Mouse (Mus musculus): ENCODE data around the gene Flot1. TPM values are rescaled to one million over a fixed set of nuclear protein-coding genes. Genes with fewer than 3 reads are reported as not detected.
"Not testable (repeated sequence)": the region's sequence is repeated elsewhere in the genome, so short reads cannot be mapped to it uniquely, and the experiment has no call there.

The Flot1 gene
- total and polyA plus RNA-seq, 2 experiments, result 18.0 to 26.7 TPM

GRCm38 (mm10) chr17:35838122-35838544, 15.1 kb downstream of the Flot1 start, which contains the start of gene Tubb5:
Tubb5 (minus strand) TSS chr17:35838306.
- H3K27ac ChIP-seq (replicated peaks; ENCODE audit: insufficient read depth, low read depth, low read length), result peak within 1 kb of the TSS; percentile 73
- H3K27me3 ChIP-seq (ENCODE audit: control insufficient read depth, insufficient read depth, low read length), result no peaks in the 10 kb centered on the region
- peak within 1 kb of the TSS; percentile 71 for H3K9ac ChIP-seq (ENCODE audit: low read depth, low read length)
- peak within 1 kb of the TSS; percentile 90 for H3K4me3 ChIP-seq (ENCODE audit: insufficient read depth, low read depth, low read length)
- WGBS, result 1% methylated on average over 29 of the region's 29 CpGs
- no peaks in the 10 kb centered on the region for H3K36me3 ChIP-seq (ENCODE audit: control insufficient read depth, insufficient read depth, low read length)
- no peak for TF ChIP-seq CTCF (IDR thresholded peaks at IDR 0.05; ENCODE audit: low read depth, low read length)
- TF ChIP-seq POLR2A (IDR thresholded peaks at IDR 0.05; ENCODE audit: extremely low read depth, insufficient read depth, low read length), result peak; percentile 88
- DNase-seq (ENCODE audit: extremely low read depth, low read depth, low spot score), result peak; percentile 90
- no peaks in the 10 kb centered on the region for H3K79me2 ChIP-seq (ENCODE audit: control insufficient read depth, insufficient read depth, low read length)
- peaks cover 18% of the 10 kb centered on the region for H3K4me1 ChIP-seq (ENCODE audit: control insufficient read depth, insufficient read depth, low read length)

- TF ChIP-seq POLR2A (IDR thresholded peaks at IDR 0.05; ENCODE audit: extremely low read depth, insufficient read depth, low read length), result no peak
- no peak for TF ChIP-seq CTCF (IDR thresholded peaks at IDR 0.05; ENCODE audit: low read depth, low read length)
- H3K27ac ChIP-seq (replicated peaks; ENCODE audit: insufficient read depth, low read depth, low read length), result no peak overlapping the region
- no peaks in the 10 kb centered on the region for H3K36me3 ChIP-seq (ENCODE audit: control insufficient read depth, insufficient read depth, low read length)
- H3K4me1 ChIP-seq (ENCODE audit: control insufficient read depth, insufficient read depth, low read length), result peaks cover 18% of the 10 kb centered on the region
- WGBS, result 19% methylated on average over 5 of the region's 5 CpGs
- no peaks in the 10 kb centered on the region for H3K27me3 ChIP-seq (ENCODE audit: control insufficient read depth, insufficient read depth, low read length)
- H3K4me3 ChIP-seq (ENCODE audit: insufficient read depth, low read depth, low read length), result no peak overlapping the region
- no peak for DNase-seq (ENCODE audit: extremely low read depth, low read depth, low spot score)
- H3K79me2 ChIP-seq (ENCODE audit: control insufficient read depth, insufficient read depth, low read length), result no peaks in the 10 kb centered on the region
- no peak overlapping the region for H3K9ac ChIP-seq (ENCODE audit: low read depth, low read length)
These were observed 15.5 kb downstream of the Flot1 start for GRCm38 (mm10) chr17:35838570-35838969.

- H3K4me3 ChIP-seq (ENCODE audit: insufficient read depth, low read depth, low read length); H3K79me2 ChIP-seq (ENCODE audit: control insufficient read depth, insufficient read depth, low read length); H3K36me3 ChIP-seq (ENCODE audit: control insufficient read depth, insufficient read depth, low read length); H3K27ac ChIP-seq (replicated peaks; ENCODE audit: insufficient read depth, low read depth, low read length); DNase-seq (ENCODE audit: extremely low read depth, low read depth, low spot score); H3K27me3 ChIP-seq (ENCODE audit: control insufficient read depth, insufficient read depth, low read length); H3K9ac ChIP-seq (ENCODE audit: low read depth, low read length): not testable (repeated sequence)
- peaks cover 18% of the 10 kb centered on the region for H3K4me1 ChIP-seq (ENCODE audit: control insufficient read depth, insufficient read depth, low read length)
- 85% methylated on average over 3 of the region's 3 CpGs for WGBS
These were observed 16.0 kb downstream of the Flot1 start for GRCm38 (mm10) chr17:35839002-35839401.

GRCm38 (mm10) chr17:35840561-35840960, 17.5 kb downstream of the Flot1 start:
- TF ChIP-seq POLR2A (IDR thresholded peaks at IDR 0.05; ENCODE audit: extremely low read depth, insufficient read depth, low read length), result no peak
- TF ChIP-seq CTCF (IDR thresholded peaks at IDR 0.05; ENCODE audit: low read depth, low read length), result no peak
- no peaks in the 10 kb centered on the region; the same call in 1 of the 2 replicates for H3K36me3 ChIP-seq (ENCODE audit: control insufficient read depth, insufficient read depth, low read length)
- H3K4me3 ChIP-seq (ENCODE audit: insufficient read depth, low read depth, low read length), result peak overlapping the region; percentile 44; the same call in 1 of the 2 replicates
- H3K27me3 ChIP-seq (ENCODE audit: control insufficient read depth, insufficient read depth, low read length), result no peaks in the 10 kb centered on the region
- WGBS, result 50% methylated on average over 14 of the region's 14 CpGs
- no peak overlapping the region for H3K9ac ChIP-seq (ENCODE audit: low read depth, low read length)
- no peaks in the 10 kb centered on the region for H3K79me2 ChIP-seq (ENCODE audit: control insufficient read depth, insufficient read depth, low read length)
- no peak for DNase-seq (ENCODE audit: extremely low read depth, low read depth, low spot score)
- no peak overlapping the region for H3K27ac ChIP-seq (replicated peaks; ENCODE audit: insufficient read depth, low read depth, low read length)
- peaks cover 11% of the 10 kb centered on the region for H3K4me1 ChIP-seq (ENCODE audit: control insufficient read depth, insufficient read depth, low read length)

- Histone ChIP-seq H3K4me3 (ENCODE audit: insufficient read depth, low read depth, low read length) (peak within 1 kb of the TSS; percentile 56), H3K36me3 (ENCODE audit: control insufficient read depth, insufficient read depth, low read length) (peaks cover 4% of the 10 kb centered on the region; the same call in 1 of the 2 replicates), H3K9ac (ENCODE audit: low read depth, low read length) (peak within 1 kb of the TSS; percentile 49), H3K79me2 (ENCODE audit: control insufficient read depth, insufficient read depth, low read length) (no peaks in the 10 kb centered on the region), H3K4me1 (ENCODE audit: control insufficient read depth, insufficient read depth, low read length) (peaks cover 6% of the 10 kb centered on the region; the same call in 1 of the 2 replicates), H3K27ac (replicated peaks; ENCODE audit: insufficient read depth, low read depth, low read length) (peak within 1 kb of the TSS; percentile 49), H3K27me3 (ENCODE audit: control insufficient read depth, insufficient read depth, low read length) (no peaks in the 10 kb centered on the region)
- WGBS, result under 1% methylated on average over 59 of the region's 59 CpGs
- DNase-seq (ENCODE audit: extremely low read depth, low read depth, low spot score), result peak; percentile 98
- TF ChIP-seq CTCF (IDR thresholded peaks at IDR 0.05; ENCODE audit: low read depth, low read length) (no peak; the same call in 1 of the 2 replicates), POLR2A (IDR thresholded peaks at IDR 0.05; ENCODE audit: extremely low read depth, insufficient read depth, low read length) (peak; percentile 54; the same call in 1 of the 2 replicates)
These were observed 18.3 kb downstream of the Flot1 start, which contains the start of gene Mdc1 for GRCm38 (mm10) chr17:35841076-35841950. Mdc1 (plus strand) TSS chr17:35841515.

Data from liver, adult 2 months (tissue).